Mouse (Mus musculus) gastrocnemius, postnatal 10 days (tissue): ENCODE measurements around the gene Gm11634. TPM values are rescaled to one million over a fixed set of nuclear protein-coding genes. Genes with fewer than 3 reads are reported as not detected.
A peak's percentile ranks its signal among the peaks of the same experiment; 100 is the strongest.
"Not testable (repeated sequence)": the region's sequence is repeated elsewhere in the genome, so short reads cannot be mapped to it uniquely, and the experiment has no call there.

ENCODE experiments used
- DNase-seq: peaks from one replicate; pipeline ENCODE4 v3.0.0; 2021; ENCODE audit warnings: mixed read lengths
- total RNA-seq, 2 experiments: library from RNA; stranded (reverse); gene quantifications; 2 replicates each; pipeline ENCODE4 v1.2.3; 2021

Gene Gm11634
- total RNA-seq, 2 experiments from 2014 or later = not detected

GRCm38 (mm10) chr11:101616948-101617767, 18.1 kb upstream of the Gm11634 start:
- DNase-seq = no peak

- DNase-seq = no peak
Observed at GRCm38 (mm10) chr11:101616104-101616503, 17.0 kb upstream of the Gm11634 start.

- DNase-seq = no peak
Observed at GRCm38 (mm10) chr11:101615380-101615779, 16.3 kb upstream of the Gm11634 start.

DNA sequence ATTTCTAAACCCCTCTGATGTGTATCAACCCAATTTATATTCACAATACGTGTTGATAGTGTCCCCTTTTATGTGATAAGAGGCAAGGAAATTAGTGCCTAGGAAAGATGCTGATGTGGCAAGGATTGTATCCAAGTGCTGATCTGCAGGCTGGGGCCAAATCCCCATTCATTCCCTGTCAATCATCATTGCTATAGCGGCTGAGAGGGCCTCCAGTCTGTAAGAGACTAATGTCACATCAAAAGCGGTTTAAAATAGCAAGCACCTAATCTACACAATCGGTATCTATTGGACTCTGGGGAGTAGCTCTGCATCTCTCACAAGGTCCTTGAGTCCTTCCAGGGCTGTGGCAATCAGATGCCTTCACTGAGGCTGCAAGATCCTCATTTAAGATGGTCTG, 15.1 kb upstream of the Gm11634 start:
- DNase-seq = no peak

DNA sequence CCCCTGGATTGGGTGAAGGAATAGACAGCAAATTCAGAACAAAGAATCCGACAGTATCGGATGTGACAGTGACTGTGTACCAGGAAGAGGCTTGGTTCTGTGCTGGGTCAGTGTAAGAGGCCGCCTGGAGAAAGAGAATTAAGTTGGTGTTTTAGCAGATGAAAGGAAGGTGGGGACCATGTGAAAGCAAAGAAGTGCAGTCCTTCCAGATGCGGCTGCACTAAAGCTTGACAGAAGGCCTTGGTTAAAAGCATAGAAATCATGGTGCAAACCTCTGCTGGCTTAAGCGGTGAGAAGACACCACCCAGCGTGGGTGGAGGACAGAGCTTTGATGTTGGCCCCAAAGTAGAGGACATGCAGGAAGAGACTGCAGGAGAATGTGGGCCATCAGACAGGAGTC, 14.5 kb upstream of the Gm11634 start:
- no peak for DNase-seq

DNA sequence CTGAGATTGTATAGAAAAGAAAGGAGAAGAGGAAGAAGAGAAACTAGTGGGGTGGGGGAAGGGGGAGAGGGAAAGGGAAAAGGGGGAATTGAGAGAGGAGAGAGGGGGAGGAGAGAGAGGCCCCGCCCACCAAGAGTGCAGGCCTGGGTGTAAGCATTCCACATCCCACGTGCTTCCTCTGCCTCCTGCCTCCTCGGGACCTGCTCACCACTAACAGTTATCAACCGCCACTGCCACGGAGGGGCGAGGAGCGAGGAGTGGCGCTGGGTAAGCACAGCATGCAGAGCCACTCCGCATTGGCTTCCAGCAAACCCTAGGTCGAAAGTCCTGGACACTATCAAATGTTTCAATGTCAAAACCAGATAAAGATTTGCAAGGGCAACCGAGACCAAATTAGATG, 11.4 kb upstream of the Gm11634 start:
- no peak for DNase-seq

DNA sequence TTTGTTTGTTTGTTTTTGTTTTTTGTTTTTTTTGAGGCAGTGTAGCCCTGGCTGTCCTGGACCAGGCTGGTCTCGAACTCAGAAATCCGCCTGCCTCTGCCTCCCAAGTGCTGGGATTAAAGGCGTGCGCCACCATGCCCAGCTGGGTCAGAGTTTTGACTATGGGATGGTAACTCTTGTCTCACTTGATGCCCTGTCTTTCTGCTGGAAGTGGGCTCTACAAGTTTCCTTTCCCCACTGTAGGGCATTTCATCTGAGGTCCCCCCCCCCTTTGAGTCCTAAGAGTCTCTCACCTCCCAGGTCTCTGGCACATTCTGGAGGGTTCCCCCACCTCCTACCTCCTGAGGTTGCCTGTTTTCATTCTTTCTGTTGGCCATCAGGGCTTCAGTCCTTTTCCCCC, 8.1 kb upstream of the Gm11634 start:
- not testable (repeated sequence) for DNase-seq

- peak; percentile 69 for DNase-seq
Observed at GRCm38 (mm10) chr11:101604531-101605453, 5.7 kb upstream of the Gm11634 start.

- DNase-seq = no peak
Observed at GRCm38 (mm10) chr11:101604116-101604515, 5.1 kb upstream of the Gm11634 start.

- peak; percentile 63 for DNase-seq
Observed at GRCm38 (mm10) chr11:101602491-101602890, 3.4 kb upstream of the Gm11634 start.

- no peak for DNase-seq
Observed at GRCm38 (mm10) chr11:101589989-101590624, 8.9 kb downstream of the Gm11634 start.

DNA sequence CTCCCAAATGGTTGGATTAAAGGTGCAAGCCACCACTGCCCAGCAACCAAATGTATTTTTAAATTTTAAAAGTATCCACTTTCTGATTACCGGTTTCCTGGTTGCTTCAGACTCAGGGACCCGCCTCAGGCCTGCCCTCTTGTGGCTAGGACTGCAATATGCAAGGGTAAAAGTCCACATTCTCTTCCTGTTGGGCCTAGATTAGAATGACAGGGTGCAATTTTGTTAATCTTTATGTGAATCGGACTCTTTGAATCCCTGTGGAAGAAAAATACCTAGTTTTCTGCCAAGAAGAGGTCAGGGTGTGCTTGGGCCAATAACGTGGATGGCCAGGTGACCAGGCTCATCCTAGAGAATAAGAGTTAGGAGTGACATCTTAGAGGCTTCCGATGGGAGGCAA, 9.6 kb downstream of the Gm11634 start:
- peak; percentile 50 for DNase-seq

DNA sequence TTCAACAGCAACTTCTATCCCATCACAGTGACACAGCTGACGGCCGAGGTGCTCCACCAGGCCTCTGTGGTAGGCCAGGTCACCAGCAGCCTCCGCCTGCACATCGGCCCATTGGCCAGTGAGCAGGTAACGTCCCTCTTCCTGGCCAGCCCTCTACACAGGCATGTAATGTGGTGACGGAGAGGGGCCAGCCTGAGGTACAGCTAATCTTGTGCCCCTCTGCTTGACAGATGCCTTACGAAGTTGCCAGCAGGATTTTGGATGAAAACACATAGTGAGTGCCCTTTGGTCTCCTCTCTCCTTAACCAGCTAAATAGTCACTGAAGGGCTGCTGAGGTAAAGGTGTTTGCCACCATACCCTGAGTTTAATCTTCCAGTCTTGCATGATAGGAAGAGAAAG, 10.2 kb downstream of the Gm11634 start:
- DNase-seq = no peak

GRCm38 (mm10) chr11:101587676-101588075, 11.4 kb downstream of the Gm11634 start:
- DNase-seq = no peak

- DNase-seq = no peak
Observed at GRCm38 (mm10) chr11:101585805-101586204, 13.3 kb downstream of the Gm11634 start.

- DNase-seq = not testable (repeated sequence)
Observed at GRCm38 (mm10) chr11:101585031-101585430, 14.0 kb downstream of the Gm11634 start.

DNA sequence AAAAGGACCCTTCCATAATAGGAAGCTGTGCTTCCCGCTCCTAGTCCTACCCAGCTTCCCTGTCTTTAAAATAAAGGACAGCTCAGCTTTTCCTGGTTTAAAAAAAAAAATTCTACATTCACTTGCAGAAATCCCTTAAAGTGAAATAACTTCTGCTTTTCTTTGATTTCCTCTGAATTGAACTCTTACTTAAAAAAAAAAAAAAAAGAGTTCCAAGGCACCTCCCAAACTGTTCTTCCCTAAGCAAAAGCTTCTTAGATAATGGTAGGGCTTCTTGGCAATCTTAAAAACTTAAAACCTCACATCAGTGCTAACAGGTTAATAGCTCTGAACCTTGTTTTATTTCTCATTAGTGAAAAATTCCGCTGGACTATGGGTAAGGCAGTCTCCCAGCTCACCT, 15.9 kb downstream of the Gm11634 start:
- DNase-seq = no peak

- peak; percentile 64 for DNase-seq
Observed at GRCm38 (mm10) chr11:101582054-101583035, 16.7 kb downstream of the Gm11634 start, which contains the start of gene Tmem106a. TSS of gene Tmem106a (plus strand) at chr11:101582242.

- no peak for DNase-seq
Observed at GRCm38 (mm10) chr11:101581081-101581764, 17.8 kb downstream of the Gm11634 start.

GRCm38 (mm10) chr11:101576116-101576515, 22.9 kb downstream of the Gm11634 start:
- DNase-seq = no peak

DNA sequence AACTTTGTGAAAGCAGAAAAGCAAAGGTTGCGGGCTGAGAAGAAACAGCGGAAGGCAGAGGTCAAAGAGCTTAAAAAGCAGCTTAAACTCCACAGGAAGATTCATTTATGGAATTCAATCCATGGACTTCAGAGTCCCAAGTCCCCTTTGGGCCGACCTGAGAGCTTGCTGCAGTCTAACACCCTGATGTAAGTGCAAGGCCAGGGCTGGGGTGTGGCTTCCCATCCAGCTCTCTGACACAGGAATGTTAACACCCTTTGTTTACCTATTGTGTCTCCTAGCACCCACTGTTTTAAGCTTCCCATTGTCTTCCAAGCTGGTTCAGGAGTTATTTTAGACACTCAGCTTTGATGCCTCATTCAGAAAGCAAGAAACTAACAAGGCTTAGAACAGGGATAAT, 30.6 kb downstream of the Gm11634 start:
- no peak for DNase-seq
